Mouse (Mus musculus) olfactory bulb, adult 2 months (tissue): ENCODE data around the gene Tpcn2. TPM values are rescaled to one million over a fixed set of nuclear protein-coding genes. Genes with fewer than 3 reads are reported as not detected.

ENCODE experiments used
- H3K27ac ChIP-seq: fragments of 200-500 bp; 2 replicates; pipeline ENCODE4 v1.5.1; 2012; ENCODE audit warnings: low read depth, low read length; ENCODE audit not compliant: insufficient read depth
- H3K4me1 ChIP-seq: fragments of 200-500 bp; 2 replicates; pipeline ENCODE4 v1.6.1; 2012; ENCODE audit warnings: low read length; ENCODE audit not compliant: control insufficient read depth, insufficient read depth
- H3K4me3 ChIP-seq: fragments of 200-500 bp; 2 replicates; pipeline ENCODE4 v1.5.1; 2012; ENCODE audit warnings: mild to moderate bottlenecking, low read depth, low read length, moderate library complexity; ENCODE audit not compliant: insufficient read depth
- CTCF ChIP-seq: fragments of 200-500 bp; IDR thresholded peaks from 2 replicates; pipeline ENCODE4 v1.5.1; 2012; ENCODE audit warnings: low read depth, mild to moderate bottlenecking, low read length, moderate library complexity; ENCODE audit not compliant: insufficient read depth
- POLR2A ChIP-seq: fragments of 200-500 bp; IDR thresholded peaks from 2 replicates; pipeline ENCODE4 v1.6.1; 2012; ENCODE audit warnings: mild to moderate bottlenecking, low read depth, low read length, moderate library complexity; ENCODE audit not compliant: insufficient read depth
- WGBS: fragments of 180-500 bp; shearing (Covaris S2); methylation state at CpG from one replicate; pipeline ENCODE4 v1.1.7; 2018; 5-methylcytosine and 5-hydroxymethylcytosine counted together
- polyA plus RNA-seq: library from polyadenylated mRNA; stranded (reverse); fragments of >200 nt; gene quantifications from 2 replicates; pipeline ENCODE4 v1.2.4, GENCODE M21; 2012; ENCODE audit warnings: low replicate concordance; ENCODE audit not compliant: missing spikeins, insufficient read depth, insufficient read length

Tpcn2 gene
- polyA plus RNA-seq, 1 experiment = not detected

GRCm38 (mm10) chr7:145239736-145240505 is 43.9 kb downstream of the Tpcn2 start:
- Histone ChIP-seq H3K4me3 (no peak overlapping the region), H3K27ac (no peak overlapping the region), H3K4me1 (peaks cover 3% of the 10 kb centered on the region; the same call in 1 of the 2 replicates)
- TF ChIP-seq CTCF (no peak), POLR2A (no peak)
- WGBS = 88% methylated on average over 8 of the region's 8 CpGs

- WGBS = 77% methylated on average over 6 of the region's 6 CpGs
- peaks cover 3% of the 10 kb centered on the region; the same call in 1 of the 2 replicates for H3K4me1 ChIP-seq
- no peak overlapping the region for H3K4me3 ChIP-seq
- no peak overlapping the region for H3K27ac ChIP-seq
- TF ChIP-seq CTCF = no peak
- TF ChIP-seq POLR2A = no peak
Observed at GRCm38 (mm10) chr7:145239145-145239544, 44.7 kb downstream of the Tpcn2 start.

GRCm38 (mm10) chr7:145234841-145235790 is 48.7 kb downstream of the Tpcn2 start:
- Histone ChIP-seq H3K4me1 (no peaks in the 10 kb centered on the region), H3K4me3 (no peak overlapping the region), H3K27ac (no peak overlapping the region)
- 93% methylated on average over 10 of the region's 10 CpGs for WGBS
- TF ChIP-seq CTCF = no peak
- TF ChIP-seq POLR2A = no peak

GRCm38 (mm10) chr7:145231659-145232058 is 52.2 kb downstream of the Tpcn2 start:
- no peak overlapping the region for H3K4me3 ChIP-seq
- H3K4me1 ChIP-seq = no peaks in the 10 kb centered on the region
- no peak overlapping the region for H3K27ac ChIP-seq
- WGBS = 73% methylated on average over 9 of the region's 9 CpGs
- TF ChIP-seq POLR2A (no peak), CTCF (no peak)

- WGBS = 90% methylated on average over 6 of the region's 6 CpGs
- TF ChIP-seq POLR2A (no peak), CTCF (no peak)
- H3K4me1 ChIP-seq = peaks cover 7% of the 10 kb centered on the region
- no peak overlapping the region for H3K27ac ChIP-seq
- H3K4me3 ChIP-seq = no peak overlapping the region
Observed at GRCm38 (mm10) chr7:145226641-145227040, 57.2 kb downstream of the Tpcn2 start.

GRCm38 (mm10) chr7:145225626-145226025 is 58.2 kb downstream of the Tpcn2 start:
- TF ChIP-seq CTCF = no peak
- TF ChIP-seq POLR2A = no peak
- peaks cover 7% of the 10 kb centered on the region for H3K4me1 ChIP-seq
- WGBS = 88% methylated on average over 6 of the region's 6 CpGs
- no peak overlapping the region for H3K27ac ChIP-seq
- H3K4me3 ChIP-seq = no peak overlapping the region

- no peak overlapping the region for H3K4me3 ChIP-seq
- TF ChIP-seq POLR2A (no peak), CTCF (no peak)
Observed at GRCm38 (mm10) chr7:145221841-145222689, 61.7 kb downstream of the Tpcn2 start.

GRCm38 (mm10) chr7:145221346-145221745 is 62.5 kb downstream of the Tpcn2 start:
- 83% methylated on average over 2 of the region's 2 CpGs for WGBS
- H3K4me3 ChIP-seq = no peak overlapping the region
- TF ChIP-seq POLR2A (no peak), CTCF (no peak)
- H3K27ac ChIP-seq = no peak overlapping the region
- H3K4me1 ChIP-seq = peaks cover 7% of the 10 kb centered on the region

More at GRCm38 (mm10) chr7:145221841-145222689, 61.7 kb downstream of the Tpcn2 start:
- Histone ChIP-seq H3K27ac (no peak overlapping the region), H3K4me1 (peaks cover 7% of the 10 kb centered on the region)
- WGBS = 30% methylated on average over 2 of the region's 2 CpGs

GRCm38 (mm10) chr7:145219420-145219831 is 64.4 kb downstream of the Tpcn2 start:
- Histone ChIP-seq H3K27ac (no peak overlapping the region), H3K4me3 (no peak overlapping the region), H3K4me1 (peaks cover 7% of the 10 kb centered on the region)
- 58% methylated on average over 9 of the region's 9 CpGs for WGBS
- TF ChIP-seq CTCF (no peak), POLR2A (no peak)
